Mouse (Mus musculus) lung, embryonic 16.5 days (tissue): ENCODE results near the gene Dag1. TPM values are rescaled to one million over a fixed set of nuclear protein-coding genes. Genes with fewer than 3 reads are reported as not detected.
A peak's percentile ranks its signal among the peaks of the same experiment; 100 is the strongest.
"Not testable (repeated sequence)": the region's sequence is repeated elsewhere in the genome, so short reads cannot be mapped to it uniquely, and the experiment has no call there.

Experiments used
- ATAC-seq: fragments of 200-750 bp; cut with Nextera tagmentation; 2 replicates; pipeline ENCODE4 v1.8.0; 2017; ENCODE audit warnings: low read depth, mild to moderate bottlenecking, moderate library complexity
- H3K27ac ChIP-seq: fragments of 300-500 bp; sonication (generic); 2 replicates; pipeline ENCODE4 v1.5.1; 2014; ENCODE audit warnings: mild to moderate bottlenecking, control low read depth, low read length
- H3K27me3 ChIP-seq: fragments of 300-500 bp; sonication (generic); 2 replicates; pipeline ENCODE4 v1.6.1; 2014; ENCODE audit warnings: low read depth, low read length, mixed read lengths; ENCODE audit not compliant: control insufficient read depth, insufficient read depth
- H3K36me3 ChIP-seq: fragments of 300-500 bp; sonication (generic); 2 replicates; pipeline ENCODE4 v1.6.1; 2014; ENCODE audit warnings: low read length; ENCODE audit not compliant: control insufficient read depth, insufficient read depth
- H3K4me1 ChIP-seq: fragments of 300-500 bp; sonication (generic); replicated peaks from 2 replicates; pipeline ENCODE4 v1.6.1; 2014; ENCODE audit warnings: low read length, mixed read lengths; ENCODE audit not compliant: control insufficient read depth, insufficient read depth
- H3K4me2 ChIP-seq: fragments of 300-500 bp; sonication (generic); 2 replicates; pipeline ENCODE4 v1.6.1; 2014; ENCODE audit warnings: low read depth, low read length, control low read depth
- H3K4me3 ChIP-seq: fragments of 300-500 bp; sonication (generic); 2 replicates; pipeline ENCODE4 v1.5.1; 2014; ENCODE audit warnings: mild to moderate bottlenecking, low read length, control low read depth
- H3K9ac ChIP-seq: fragments of 300-500 bp; sonication (generic); 2 replicates; pipeline ENCODE4 v1.6.1; 2014; ENCODE audit warnings: low read length, control low read depth
- H3K9me3 ChIP-seq: fragments of 300-500 bp; sonication (generic); 2 replicates; pipeline ENCODE4 v1.6.1; 2016; ENCODE audit warnings: low read length; ENCODE audit not compliant: control insufficient read depth
- WGBS: fragments of 180-500 bp; shearing (Covaris S2); extraction: QIAGEN DNeasy Blood & Tissue Kit; methylation state at CpG from one replicate; pipeline ENCODE4 v1.1.7; 2014; 5-methylcytosine and 5-hydroxymethylcytosine counted together
- polyA plus RNA-seq: library from polyadenylated mRNA; unstranded; fragments of >200 nt; fragmentation: Nextera tagmentation; extraction: Ambion mirVana; gene quantifications from 2 replicates; pipeline ENCODE4 v1.2.1, GENCODE M21; 2015

Dag1 gene
- polyA plus RNA-seq, 1 experiment from 2014 or later = 141 TPM

DNA sequence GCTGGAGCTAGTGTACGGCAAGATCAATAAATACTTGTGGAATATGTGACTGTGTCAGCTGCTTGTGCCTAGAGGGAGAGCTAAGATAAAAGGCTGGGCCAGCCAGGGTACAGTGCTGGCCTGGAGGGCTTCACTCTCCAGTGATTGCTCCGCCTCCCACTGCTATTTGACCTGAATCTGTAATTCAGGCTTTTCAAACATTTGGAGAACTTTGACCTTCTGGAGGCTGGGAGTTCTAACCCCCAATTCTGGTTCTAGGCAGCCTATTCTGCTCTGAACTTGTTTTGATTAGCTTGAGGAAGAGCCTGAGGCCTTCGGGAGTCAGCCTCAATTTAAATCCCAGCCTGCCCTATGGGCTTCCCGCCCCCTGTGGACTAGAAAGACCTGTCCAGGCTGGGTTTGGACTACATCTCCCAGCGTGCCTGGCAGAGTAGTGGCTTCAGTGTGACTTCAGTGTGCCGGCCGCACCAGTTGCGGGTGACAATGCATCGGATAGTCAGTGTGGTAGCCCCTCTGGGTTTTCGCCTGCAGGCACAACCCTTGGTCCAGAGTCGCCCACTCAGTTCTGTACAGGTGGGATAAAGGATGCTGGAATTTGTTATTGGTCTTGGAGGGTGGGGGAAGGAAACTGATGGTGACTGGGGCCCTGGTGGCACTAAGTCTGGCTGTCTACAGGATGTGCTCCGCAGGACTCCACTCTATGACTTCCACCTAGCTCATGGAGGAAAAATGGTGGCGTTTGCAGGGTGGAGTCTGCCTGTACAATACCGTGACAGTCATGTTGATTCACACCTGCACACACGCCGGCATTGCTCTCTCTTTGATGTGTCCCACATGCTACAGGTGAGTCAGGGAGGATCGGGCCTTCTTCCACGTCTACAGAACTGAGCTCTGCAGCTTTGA is 32.9 kb upstream of the Dag1 start, which contains the start of gene Amt:
Gene Amt (plus strand): TSS at position 401 of the 903 bp plus-strand sequence.
- peak within 1 kb of the TSS; percentile 45 for H3K9ac ChIP-seq
- peak within 1 kb of the TSS; percentile 63 for H3K27ac ChIP-seq
- ATAC-seq = peak; percentile 78

DNA sequence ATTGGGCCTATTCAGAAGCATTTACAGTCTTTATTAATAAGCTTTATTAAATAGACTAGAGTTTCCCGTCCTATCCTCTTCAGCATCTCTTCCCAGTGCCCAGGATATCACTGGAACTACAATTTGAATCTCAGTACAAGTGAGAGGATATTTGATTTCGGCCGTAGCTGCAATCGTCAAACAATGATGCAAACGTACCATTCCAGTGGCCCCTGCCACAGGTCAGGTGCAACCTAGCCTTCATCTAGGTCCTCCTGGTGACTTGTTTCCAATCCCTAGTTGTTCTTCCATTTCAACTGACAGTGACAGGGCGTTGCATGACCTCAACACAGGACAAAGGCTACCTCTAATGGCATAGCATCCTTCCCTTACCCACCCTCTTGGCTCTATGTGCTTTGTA is 27.0 kb upstream of the Dag1 start:
- Histone ChIP-seq H3K36me3 (peaks cover 4% of the 10 kb centered on the region; the same call in 1 of the 2 replicates), H3K4me3 (peak overlapping the region; percentile 76), H3K27me3 (no peaks in the 10 kb centered on the region), H3K4me2 (peak overlapping the region; percentile 81), H3K4me1 (peaks cover 7% of the 10 kb centered on the region), H3K9ac (peak overlapping the region; percentile 71), H3K27ac (peak overlapping the region; percentile 48; the same call in 1 of the 2 replicates), H3K9me3 (no peaks in the 10 kb centered on the region)
- ATAC-seq = no peak
- WGBS = 33% methylated on average over 6 of the region's 6 CpGs

More for the DNA sequence above, 32.9 kb upstream of the Dag1 start, which contains the start of gene Amt:
- no peaks in the 10 kb centered on the region for H3K27me3 ChIP-seq
- H3K36me3 ChIP-seq = peaks cover 4% of the 10 kb centered on the region; the same call in 1 of the 2 replicates
- peak within 1 kb of the TSS; percentile 47 for H3K4me2 ChIP-seq
- peaks cover 2% of the 10 kb centered on the region; the same call in 1 of the 2 replicates for H3K4me1 ChIP-seq
- 20% methylated on average over 18 of the region's 18 CpGs for WGBS
- no peaks in the 10 kb centered on the region for H3K9me3 ChIP-seq
- peak within 1 kb of the TSS; percentile 44 for H3K4me3 ChIP-seq

DNA sequence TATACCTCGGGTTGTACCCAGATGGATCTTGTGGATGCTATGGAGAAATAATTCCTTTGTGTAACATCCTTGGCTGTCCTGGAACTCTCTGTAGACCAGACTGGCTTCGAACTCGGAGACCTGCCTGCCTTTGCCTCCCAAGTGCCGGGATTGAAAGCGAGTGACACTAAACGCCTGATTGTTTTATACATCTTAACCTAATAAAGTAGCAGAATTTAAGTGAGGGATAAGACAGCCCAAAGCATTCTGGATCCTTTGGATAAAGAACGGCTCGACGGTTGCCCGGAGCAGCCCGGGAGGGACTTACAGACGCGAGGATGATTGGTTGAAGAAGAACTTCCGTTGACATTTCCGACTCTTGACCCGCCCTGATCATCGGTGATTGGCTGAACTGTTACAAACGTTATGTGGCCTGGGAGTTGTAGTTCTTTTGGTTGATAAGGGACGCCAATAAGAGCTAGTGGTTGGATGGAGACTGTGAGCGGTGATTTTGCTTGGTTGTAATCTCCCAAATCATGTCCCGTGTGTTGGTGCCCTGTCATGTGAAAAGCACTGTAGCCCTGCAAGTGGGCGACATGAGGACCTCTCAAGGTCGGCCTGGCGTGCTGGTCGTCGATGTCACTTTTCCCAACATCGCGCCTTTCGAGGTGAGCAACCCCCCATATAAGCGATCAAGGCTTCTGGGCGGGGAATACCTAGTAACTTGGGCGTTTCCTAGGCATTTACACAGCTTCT is 26.4 kb upstream of the Dag1 start, which contains the start of gene Nicn1:
Gene Nicn1 (plus strand): TSS at position 414 of the 735 bp plus-strand sequence.
- Histone ChIP-seq H3K4me3 (peak within 1 kb of the TSS; percentile 76), H3K36me3 (peaks cover 4% of the 10 kb centered on the region; the same call in 1 of the 2 replicates), H3K9me3 (no peaks in the 10 kb centered on the region), H3K4me1 (peaks cover 7% of the 10 kb centered on the region), H3K27me3 (no peaks in the 10 kb centered on the region), H3K27ac (peak within 1 kb of the TSS; percentile 76), H3K4me2 (peak within 1 kb of the TSS; percentile 81), H3K9ac (peak within 1 kb of the TSS; percentile 72)
- WGBS = under 1% methylated on average over 32 of the region's 32 CpGs
- peak; percentile 99 for ATAC-seq

DNA sequence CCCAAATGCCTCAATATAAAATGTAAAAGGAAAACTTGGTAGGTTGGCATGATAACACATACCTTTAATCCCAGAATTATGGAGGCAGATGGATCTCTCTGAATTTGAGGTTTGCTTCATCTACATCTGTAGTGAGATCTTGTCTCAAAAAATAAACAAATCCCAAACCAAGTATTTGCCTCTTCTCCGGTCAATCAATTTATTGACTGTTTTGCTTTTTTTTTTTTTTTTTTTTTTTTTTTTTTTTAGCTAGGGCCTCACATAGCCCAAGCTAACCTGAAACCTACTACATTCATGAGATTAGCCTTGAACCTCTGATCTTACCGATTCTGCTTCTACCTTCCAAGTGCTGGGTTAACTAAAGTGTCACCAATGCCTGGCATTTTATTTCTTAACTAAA is 25.6 kb upstream of the Dag1 start:
- Histone ChIP-seq H3K9ac (peak overlapping the region; percentile 72), H3K27me3 (no peaks in the 10 kb centered on the region), H3K27ac (no peak overlapping the region; the same call in 1 of the 2 replicates), H3K36me3 (no peaks in the 10 kb centered on the region), H3K9me3 (no peaks in the 10 kb centered on the region), H3K4me2 (no peak overlapping the region), H3K4me3 (no peak overlapping the region), H3K4me1 (peaks cover 7% of the 10 kb centered on the region)
- WGBS = 55% methylated on average over 2 of the region's 2 CpGs
- ATAC-seq = no peak

DNA sequence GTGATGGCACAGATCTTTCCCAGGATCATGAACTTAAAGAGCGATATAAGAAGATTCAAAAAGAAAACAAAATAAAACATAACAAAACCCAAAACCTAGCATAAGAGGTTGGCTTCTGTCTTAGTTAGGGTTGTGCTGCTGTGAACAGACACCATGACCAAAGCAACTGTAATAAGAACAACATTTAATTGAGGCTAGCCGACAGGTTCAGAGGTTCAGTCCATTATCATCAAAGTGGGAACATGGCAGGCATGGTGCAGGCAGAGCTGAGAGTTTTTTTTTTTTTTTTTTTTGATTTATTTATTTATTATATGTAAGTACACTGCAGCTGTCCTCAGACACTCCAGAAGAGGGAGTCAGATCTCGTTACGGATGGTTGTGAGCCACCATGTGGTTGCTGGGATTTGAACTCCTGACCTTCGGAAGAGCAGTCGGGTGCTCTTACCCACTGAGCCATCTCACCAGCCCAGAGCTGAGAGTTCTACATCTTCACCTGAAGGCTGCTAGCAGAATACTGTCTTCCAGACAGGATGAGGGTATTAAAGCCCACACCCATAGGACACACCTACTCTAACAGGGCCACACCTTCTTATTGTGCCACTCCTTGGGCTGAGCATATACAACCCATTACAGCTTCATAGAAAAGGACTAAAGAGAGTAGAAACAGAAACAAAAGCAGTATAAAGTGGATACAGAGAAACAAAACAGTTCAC is 23.9 kb upstream of the Dag1 start:
- ATAC-seq = not testable (repeated sequence)

DNA sequence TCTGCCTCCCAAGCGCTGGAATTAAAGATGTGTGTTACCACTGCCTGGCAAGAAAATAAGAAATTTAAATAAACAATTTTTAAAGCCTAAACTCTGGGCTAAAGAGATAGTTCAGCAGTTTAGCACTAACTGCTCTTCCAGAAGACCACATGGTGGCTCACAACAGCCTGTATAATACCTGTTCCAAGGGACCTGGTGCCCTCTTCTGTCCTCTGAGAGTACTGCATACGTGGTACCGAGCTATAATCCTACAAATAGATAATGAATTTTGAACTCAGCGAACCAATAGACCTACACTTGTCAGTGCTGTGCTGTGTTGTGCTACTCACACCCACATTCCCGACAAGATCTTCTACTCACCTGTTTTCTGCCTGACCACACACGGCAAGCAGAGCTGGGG is 20.7 kb upstream of the Dag1 start:
- H3K4me1 ChIP-seq = peaks cover 8% of the 10 kb centered on the region; the same call in 1 of the 2 replicates
- no peaks in the 10 kb centered on the region for H3K36me3 ChIP-seq
- no peak overlapping the region for H3K4me2 ChIP-seq
- no peak overlapping the region for H3K9ac ChIP-seq
- no peaks in the 10 kb centered on the region for H3K9me3 ChIP-seq
- WGBS = 10% methylated on average over 6 of the region's 6 CpGs
- ATAC-seq = peak; percentile 53; the same call in 1 of the 2 replicates
- H3K27ac ChIP-seq = no peak overlapping the region
- H3K4me3 ChIP-seq = no peak overlapping the region
- H3K27me3 ChIP-seq = no peaks in the 10 kb centered on the region

More for the DNA sequence above, 23.9 kb upstream of the Dag1 start:
- H3K27ac ChIP-seq, H3K4me2 ChIP-seq, H3K4me1 ChIP-seq, H3K9ac ChIP-seq, H3K27me3 ChIP-seq, H3K4me3 ChIP-seq, H3K9me3 ChIP-seq, H3K36me3 ChIP-seq: not testable (repeated sequence)
- WGBS = 81% methylated on average over 4 of the region's 6 CpGs

DNA sequence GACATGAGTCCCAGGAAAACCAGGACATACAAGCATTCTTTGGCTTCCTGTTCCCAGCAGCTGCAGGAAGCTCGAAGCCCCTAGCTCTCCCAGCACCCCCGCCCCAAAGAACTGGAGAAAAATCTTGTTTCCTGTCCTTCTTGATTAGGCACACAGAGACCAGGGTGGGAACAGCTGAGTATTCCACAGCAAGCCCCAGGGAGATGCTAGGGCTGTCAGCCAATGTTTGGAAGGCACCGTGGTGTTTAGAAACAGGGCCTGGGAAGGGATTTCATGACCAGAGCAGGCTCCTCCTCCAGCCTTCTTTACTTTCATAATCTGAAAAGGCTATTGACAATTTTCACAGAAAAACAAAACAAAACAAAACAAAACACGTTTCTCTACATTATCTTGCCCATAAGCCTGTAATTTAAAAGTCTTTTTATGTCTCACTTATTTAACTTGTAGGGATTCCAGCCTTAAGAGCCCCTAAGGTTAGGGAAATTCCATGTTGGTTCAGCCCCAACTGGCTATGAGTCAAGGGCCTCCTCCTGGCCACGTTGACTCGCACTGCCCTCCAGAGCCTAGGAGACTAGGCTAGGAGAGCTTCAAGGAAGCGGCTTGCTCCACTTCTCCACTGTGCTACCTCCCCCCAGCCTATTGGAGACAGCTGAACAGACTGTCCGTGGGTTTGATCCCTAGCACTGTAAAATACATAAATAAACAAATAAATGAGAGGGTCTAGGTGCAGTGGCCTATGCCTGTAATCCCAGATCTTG is 16.5 kb upstream of the Dag1 start:
- H3K9me3 ChIP-seq = no peaks in the 10 kb centered on the region
- H3K4me2 ChIP-seq = no peak overlapping the region
- peaks cover 8% of the 10 kb centered on the region for H3K4me1 ChIP-seq
- no peak overlapping the region for H3K9ac ChIP-seq
- H3K27me3 ChIP-seq = no peaks in the 10 kb centered on the region
- WGBS = 13% methylated on average over 8 of the region's 8 CpGs
- H3K4me3 ChIP-seq = no peak overlapping the region
- H3K36me3 ChIP-seq = no peaks in the 10 kb centered on the region
- H3K27ac ChIP-seq = peak overlapping the region; percentile 77
- peak; percentile 91 for ATAC-seq

DNA sequence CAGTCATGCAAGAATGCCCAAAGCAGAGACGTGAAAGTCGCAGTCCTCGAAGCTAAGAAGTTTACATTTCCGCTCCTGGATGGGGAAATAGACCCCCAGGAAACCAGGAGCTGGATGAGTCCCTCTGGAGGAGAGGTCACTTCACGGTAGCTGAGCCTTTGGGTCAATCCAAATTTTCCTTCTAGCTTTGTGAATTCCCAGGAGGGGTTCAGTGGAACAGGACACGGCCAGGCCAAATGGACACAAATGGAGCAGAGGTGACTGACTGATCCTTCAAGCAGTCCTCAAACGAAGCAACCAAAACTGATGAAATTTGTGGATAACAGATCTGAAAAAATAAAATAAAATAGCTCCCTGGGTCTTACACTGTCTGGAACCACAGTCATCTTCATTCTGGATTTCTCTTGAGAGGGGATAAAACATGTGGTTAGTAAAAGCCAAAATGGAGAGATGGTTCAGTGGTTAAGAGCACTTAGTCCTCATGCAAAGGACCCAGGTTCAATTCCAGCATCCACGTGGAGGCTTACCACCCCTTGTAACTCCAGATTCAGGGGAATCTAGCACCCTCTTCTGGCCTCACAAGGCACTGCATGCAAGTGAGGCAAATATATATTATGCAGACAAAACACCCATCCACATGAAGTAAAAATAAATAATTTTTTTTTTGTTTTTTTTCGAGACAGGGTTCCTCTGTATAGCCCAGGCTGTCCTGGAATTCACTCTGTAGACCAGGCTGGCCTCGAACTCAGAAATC is 15.1 kb upstream of the Dag1 start:
- no peak overlapping the region for H3K27ac ChIP-seq
- 63% methylated on average over 10 of the region's 10 CpGs for WGBS
- ATAC-seq = no peak

More for the DNA sequence above, 15.1 kb upstream of the Dag1 start:
- H3K4me1 ChIP-seq = peaks cover 18% of the 10 kb centered on the region
- no peak overlapping the region for H3K4me2 ChIP-seq
- H3K4me3 ChIP-seq = no peak overlapping the region
- no peak overlapping the region for H3K9ac ChIP-seq
- no peaks in the 10 kb centered on the region for H3K27me3 ChIP-seq
- no peaks in the 10 kb centered on the region for H3K36me3 ChIP-seq
- no peaks in the 10 kb centered on the region for H3K9me3 ChIP-seq
